Mouse (Mus musculus) lung, adult 2 months (tissue): ENCODE measurements at regions not wholly inside any gene's neighbourhood (a gene's known extent, or its start where the extent isn't known, plus 50 kb on each side); places are given as distances from the start of the nearest gene placed in this dataset.

Source experiments
- CTCF ChIP-seq: fragments of 200-500 bp; IDR thresholded peaks from 2 replicates; pipeline ENCODE4 v1.5.1; 2011; ENCODE audit warnings: mild to moderate bottlenecking, low read length, control low read depth; ENCODE audit not compliant: insufficient read depth
- POLR2A ChIP-seq: fragments of 200-500 bp; IDR thresholded peaks from 2 replicates; pipeline ENCODE4 v1.6.1; 2011; ENCODE audit warnings: low read depth, mild to moderate bottlenecking, control low read depth, low read length, borderline replicate concordance; ENCODE audit errors: extremely low read depth

DNA sequence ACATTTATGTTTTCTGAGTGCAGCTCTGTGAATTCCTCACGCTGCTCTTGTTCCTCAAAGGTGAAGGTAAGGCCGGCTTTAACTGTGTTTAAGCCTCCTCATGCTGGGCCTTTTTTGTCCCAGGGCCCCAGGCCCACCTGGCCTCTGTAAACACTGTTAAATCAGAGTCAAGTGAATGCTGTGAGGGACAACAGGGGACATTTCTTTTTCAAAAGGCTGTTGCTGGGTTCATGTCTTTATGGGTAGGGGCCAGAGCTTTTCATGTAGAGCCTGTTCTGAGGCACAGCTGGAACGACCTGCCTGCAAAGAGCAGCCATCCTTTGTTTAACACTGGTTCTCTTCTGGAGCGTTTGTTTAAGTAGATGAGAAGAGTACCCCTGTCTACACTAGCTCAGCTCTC lies 70.8 kb upstream of the 4930452B06Rik start:
- TF ChIP-seq CTCF (no peak), POLR2A (no peak)
